Mouse (Mus musculus) left cerebral cortex, postnatal 25 days (tissue): ENCODE measurements at regions not wholly inside any gene's neighbourhood (a gene's known extent, or its start where the extent isn't known, plus 50 kb on each side); places are given as distances from the start of the nearest gene placed in this dataset.

ENCODE experiments used
- DNase-seq, 2 experiments: peaks; one replicate each; pipeline ENCODE4 v3.0.0; 2022; ENCODE audit warnings: low spot score in 2 of 2, mixed read lengths in 1 of 2
- intact Hi-C: fragments of 180-260 bp; cut with DNase I; formaldehyde crosslinking; loops from one replicate; pipeline ENCODE4 v1.15.1; 2025

DNA sequence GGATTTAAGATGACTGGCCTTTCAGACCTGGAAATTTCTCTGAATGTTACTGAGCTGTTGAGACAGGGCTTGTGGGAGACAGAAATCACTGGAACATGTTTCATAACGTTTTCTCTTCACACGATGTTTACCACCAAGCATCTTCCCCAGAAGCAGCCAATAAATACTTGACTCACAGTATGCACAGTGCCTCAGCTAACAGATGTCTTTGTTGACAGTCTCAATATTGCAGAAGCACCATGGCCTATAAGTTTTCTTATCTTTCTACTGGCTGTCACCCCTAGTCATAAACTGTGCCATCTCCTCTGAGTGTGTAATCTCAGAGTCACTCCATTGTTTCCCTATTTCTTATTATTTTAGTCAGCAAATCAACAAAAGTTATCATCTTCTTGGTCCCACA lies 187.9 kb upstream of the Gm38303 start:
- intact Hi-C loops: no loop called here
- DNase-seq: no peak

DNA sequence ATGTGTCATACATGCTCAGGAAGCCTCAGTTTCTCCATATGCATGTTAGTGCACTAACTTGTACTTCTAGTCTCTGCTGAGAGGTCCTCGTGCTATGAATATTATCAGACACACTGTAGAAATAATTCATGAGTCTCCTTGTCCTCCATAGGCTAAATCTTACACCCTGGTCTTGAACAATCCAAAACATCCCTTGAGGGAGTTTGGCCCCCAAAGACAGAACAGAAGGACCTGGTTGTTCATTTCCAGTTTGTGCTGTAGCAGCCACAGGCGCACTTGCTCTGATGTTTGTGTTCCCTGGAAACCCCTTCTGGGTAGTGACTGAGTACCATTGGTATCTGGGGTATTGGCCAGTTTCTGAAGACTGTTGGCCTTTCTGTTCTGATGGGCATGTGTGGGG lies 176.7 kb upstream of the Gm38303 start:
- intact Hi-C loops: no loop called here
- no peak for DNase-seq

DNA sequence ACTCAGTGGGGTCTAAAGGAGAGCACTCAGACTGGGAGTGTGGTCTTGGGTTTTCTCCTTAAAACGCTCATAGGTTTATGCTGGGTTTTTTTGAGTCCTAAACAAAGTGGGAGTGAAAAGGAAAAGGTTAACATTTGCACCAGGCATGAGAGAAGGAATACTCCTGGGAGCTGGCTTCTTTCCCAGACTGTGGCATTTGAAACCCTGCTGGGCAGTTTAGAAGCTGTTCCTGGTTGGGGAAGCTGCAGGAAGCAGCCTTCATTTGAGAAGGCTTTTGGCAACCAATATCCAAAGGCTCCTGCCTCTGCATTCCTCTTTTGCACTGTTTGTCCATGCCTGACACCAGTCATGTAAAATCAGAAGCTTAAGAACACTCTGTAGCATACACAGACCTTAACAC lies 175.9 kb upstream of the Gm38303 start:
- DNase-seq: peak; percentile 20 to 60
- intact Hi-C loops: no loop called here
